Mouse (Mus musculus) forebrain, postnatal 0 days (tissue): Measurements from ENCODE around the gene Rfxank. TPM values are rescaled to one million over a fixed set of nuclear protein-coding genes. Genes with fewer than 3 reads are reported as not detected.

ENCODE experiments used
- ATAC-seq: fragments of 200-750 bp; cut with Nextera tagmentation; 2 replicates; pipeline ENCODE4 v1.8.0; 2017; ENCODE audit warnings: mild to moderate bottlenecking, moderate library complexity
- DNase-seq: peaks from one replicate; pipeline ENCODE4 v3.0.0-alpha.2; 2015
- H3K27ac ChIP-seq: fragments of 300-500 bp; sonication (generic); 2 replicates; pipeline ENCODE4 v1.5.1; 2014; ENCODE audit warnings: low read depth, mild to moderate bottlenecking, antibody characterized with exemption, low read length, moderate library complexity, mixed read lengths
- H3K27me3 ChIP-seq: fragments of 300-500 bp; sonication (generic); 2 replicates; pipeline ENCODE4 v1.6.1; 2014; ENCODE audit warnings: mild to moderate bottlenecking, low read length, mixed read lengths; ENCODE audit not compliant: insufficient read depth
- H3K36me3 ChIP-seq: fragments of 300-500 bp; sonication (generic); 2 replicates; pipeline ENCODE4 v1.6.1; 2014; ENCODE audit warnings: mild to moderate bottlenecking, moderate library complexity; ENCODE audit not compliant: insufficient read depth
- H3K4me1 ChIP-seq: fragments of 300-500 bp; sonication (generic); 2 replicates; pipeline ENCODE4 v1.6.1; 2014; ENCODE audit warnings: antibody characterized with exemption; ENCODE audit not compliant: insufficient read depth
- H3K4me2 ChIP-seq: fragments of 300-500 bp; sonication (generic); 2 replicates; pipeline ENCODE4 v1.6.1; 2014; ENCODE audit warnings: low read depth, mild to moderate bottlenecking, moderate library complexity
- H3K4me3 ChIP-seq: fragments of 300-500 bp; sonication (generic); 2 replicates; pipeline ENCODE4 v1.5.1; 2014; ENCODE audit warnings: low read depth, low read length, mixed read lengths
- H3K9ac ChIP-seq: fragments of 300-500 bp; sonication (generic); 2 replicates; pipeline ENCODE4 v1.6.1; 2014; ENCODE audit warnings: mild to moderate bottlenecking
- H3K9me3 ChIP-seq: fragments of 300-500 bp; sonication (generic); 2 replicates; pipeline ENCODE4 v1.6.1; 2016; ENCODE audit warnings: low read length
- CTCF ChIP-seq: sonication (generic); IDR thresholded peaks from 2 replicates; pipeline ENCODE4 v1.5.1; 2016; ENCODE audit warnings: antibody characterized with exemption, control low read depth, low read depth
- WGBS: fragments of 180-500 bp; shearing (Covaris S2); extraction: QIAGEN DNeasy Blood & Tissue Kit; methylation state at CpG from one replicate; pipeline ENCODE4 v1.1.7; 2014; 5-methylcytosine and 5-hydroxymethylcytosine counted together
- polyA plus RNA-seq: library from polyadenylated mRNA; unstranded; fragments of >200 nt; fragmentation: Nextera tagmentation; extraction: Ambion mirVana; gene quantifications from 2 replicates; pipeline ENCODE4 v1.2.1, GENCODE M21; 2015
- total RNA-seq: library from RNA; depleted of rRNA; stranded (reverse); fragments of >200 nt; gene quantifications from 2 replicates; pipeline ENCODE4 v1.2.3, GENCODE M21; 2014

Gene Rfxank
- total and polyA plus RNA-seq, 2 experiments from 2014 or later, result 7.9 to 10.2 TPM

DNA sequence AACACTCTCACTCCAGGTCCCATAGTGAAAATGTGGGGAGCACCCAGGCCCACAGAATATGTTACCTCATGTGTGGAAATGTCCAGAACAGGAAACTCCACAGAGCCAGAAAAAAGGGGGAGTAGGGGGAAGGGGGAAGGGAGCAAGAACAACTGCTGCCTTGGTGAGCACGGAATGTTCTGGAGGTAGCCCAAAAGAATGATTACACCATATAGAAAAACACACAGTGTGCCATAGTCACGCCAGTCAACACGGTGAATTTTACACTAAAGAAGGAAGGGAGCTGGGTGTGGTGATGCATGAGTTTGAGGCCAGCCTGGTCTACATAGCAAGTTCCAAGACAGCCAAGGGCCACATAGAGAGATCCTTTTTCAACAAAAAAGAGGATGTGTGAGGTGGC lies 24.4 kb upstream of the Rfxank start:
- Histone ChIP-seq H3K4me3 (no peak overlapping the region), H3K27ac (no peak overlapping the region), H3K4me2 (no peak overlapping the region), H3K36me3 (no peaks in the 10 kb centered on the region), H3K4me1 (no peaks in the 10 kb centered on the region), H3K27me3 (no peaks in the 10 kb centered on the region), H3K9me3 (no peaks in the 10 kb centered on the region), H3K9ac (no peak overlapping the region)
- ATAC-seq (no peak), DNase-seq (no peak)
- TF ChIP-seq CTCF, result no peak
- 80% methylated on average over 3 of the region's 3 CpGs for WGBS

DNA sequence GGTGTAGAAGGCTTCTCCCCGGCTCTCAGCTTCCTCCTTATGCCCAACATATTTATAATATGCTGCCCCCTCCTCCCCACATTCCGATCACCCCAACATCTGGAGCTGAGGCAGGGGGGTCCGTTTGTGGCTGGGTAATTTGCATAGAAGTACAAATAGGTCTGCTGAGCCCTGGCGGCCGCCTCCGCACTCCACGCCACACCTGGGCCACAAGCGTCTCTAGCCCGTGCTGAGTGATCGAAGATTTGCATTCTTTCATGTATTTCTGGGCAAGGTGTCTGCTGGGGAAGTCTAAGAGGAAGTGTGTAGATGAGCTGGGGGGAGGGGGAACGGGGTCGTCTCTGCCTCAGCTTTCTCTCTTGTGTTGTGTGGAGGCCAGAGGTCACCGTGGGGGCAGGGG lies 21.1 kb upstream of the Rfxank start:
- H3K27me3 ChIP-seq, result no peaks in the 10 kb centered on the region
- no peak for ATAC-seq

DNA sequence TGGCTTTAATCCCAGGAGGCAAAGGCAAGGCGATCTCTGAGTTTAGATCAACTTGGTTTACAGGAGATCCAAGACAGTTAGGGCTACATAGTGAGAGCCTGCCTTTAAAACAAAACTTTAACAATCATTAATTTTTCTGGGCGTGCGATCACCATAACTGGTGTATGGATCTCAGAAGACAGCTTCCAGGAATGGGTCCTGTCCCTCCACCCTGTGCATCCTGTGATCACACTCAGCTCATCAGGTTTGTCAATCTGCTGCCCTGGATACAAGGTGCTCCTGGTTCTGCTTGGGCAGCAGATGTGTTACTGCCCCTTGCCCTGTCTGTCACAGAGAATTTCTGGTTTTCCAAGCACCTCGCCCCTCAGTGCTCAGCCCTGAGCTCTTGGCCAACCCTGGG lies 20.3 kb upstream of the Rfxank start:
- no peaks in the 10 kb centered on the region for H3K36me3 ChIP-seq
- no peak for TF ChIP-seq CTCF
- no peak for ATAC-seq
- WGBS, result 83% methylated on average over 4 of the region's 4 CpGs
- no peak overlapping the region for H3K9ac ChIP-seq
- no peak for DNase-seq
- H3K27ac ChIP-seq, result no peak overlapping the region
- H3K4me1 ChIP-seq, result no peaks in the 10 kb centered on the region
- no peaks in the 10 kb centered on the region for H3K27me3 ChIP-seq
- H3K4me2 ChIP-seq, result no peak overlapping the region
- no peaks in the 10 kb centered on the region for H3K9me3 ChIP-seq
- H3K4me3 ChIP-seq, result no peak overlapping the region

More for the DNA sequence above, 21.1 kb upstream of the Rfxank start:
- no peak overlapping the region for H3K4me2 ChIP-seq
- H3K36me3 ChIP-seq, result no peaks in the 10 kb centered on the region
- WGBS, result 70% methylated on average over 13 of the region's 13 CpGs
- H3K4me1 ChIP-seq, result no peaks in the 10 kb centered on the region
- no peak overlapping the region for H3K4me3 ChIP-seq
- no peak overlapping the region for H3K9ac ChIP-seq
- no peak overlapping the region for H3K27ac ChIP-seq
- no peak for TF ChIP-seq CTCF
- H3K9me3 ChIP-seq, result no peaks in the 10 kb centered on the region
- DNase-seq, result no peak

DNA sequence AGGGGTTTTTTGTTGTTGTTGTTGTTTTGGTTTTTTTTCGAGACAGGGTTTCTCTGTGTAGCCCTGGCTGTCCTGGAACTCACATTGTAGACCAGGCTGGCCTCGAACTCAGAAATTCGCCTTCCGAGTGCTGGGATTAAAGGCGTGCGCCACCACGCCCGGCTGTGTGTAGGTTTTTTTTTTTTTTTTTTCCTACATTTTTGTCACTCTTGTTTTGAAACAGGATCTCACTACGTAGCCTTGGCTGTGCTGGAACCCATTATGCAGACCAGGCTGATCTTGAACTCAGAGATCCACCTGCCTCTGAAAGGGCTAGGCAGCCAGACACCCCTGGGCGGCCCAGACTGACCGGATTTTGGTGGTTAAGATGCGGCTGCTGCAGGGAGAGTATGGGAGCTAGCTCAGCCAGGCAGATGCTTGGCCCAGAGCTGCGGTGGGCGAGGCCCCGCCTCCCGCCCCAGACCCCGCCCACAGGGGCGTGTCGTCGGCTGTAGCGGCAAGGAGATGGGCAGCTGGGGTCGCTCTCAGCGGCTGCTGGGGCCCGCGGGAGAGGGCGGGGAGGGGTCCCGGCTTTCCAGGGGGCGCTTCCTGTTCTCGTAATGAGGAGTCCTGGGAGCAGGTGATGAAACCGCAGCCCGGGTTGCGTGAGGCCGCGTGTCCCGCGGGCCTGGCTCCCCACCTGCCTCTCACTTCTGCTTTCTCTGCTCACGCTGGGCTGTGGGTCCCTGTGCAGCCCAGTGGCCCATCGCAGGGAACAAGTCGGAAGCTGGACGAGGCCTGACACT lies 19.3 kb upstream of the Rfxank start:
- WGBS, result 13% methylated on average over 36 of the region's 40 CpGs
- no peaks in the 10 kb centered on the region for H3K4me1 ChIP-seq
- DNase-seq, result peak; percentile 87
- H3K4me2 ChIP-seq, result peak overlapping the region; percentile 73
- peak; percentile 97 for ATAC-seq
- H3K27ac ChIP-seq, result no peak overlapping the region
- peak; percentile 20; the same call in 1 of the 2 replicates for TF ChIP-seq CTCF
- no peaks in the 10 kb centered on the region for H3K27me3 ChIP-seq
- peak overlapping the region; percentile 47 for H3K4me3 ChIP-seq
- no peaks in the 10 kb centered on the region for H3K9me3 ChIP-seq
- peak overlapping the region; percentile 61 for H3K9ac ChIP-seq
- H3K36me3 ChIP-seq, result no peaks in the 10 kb centered on the region

DNA sequence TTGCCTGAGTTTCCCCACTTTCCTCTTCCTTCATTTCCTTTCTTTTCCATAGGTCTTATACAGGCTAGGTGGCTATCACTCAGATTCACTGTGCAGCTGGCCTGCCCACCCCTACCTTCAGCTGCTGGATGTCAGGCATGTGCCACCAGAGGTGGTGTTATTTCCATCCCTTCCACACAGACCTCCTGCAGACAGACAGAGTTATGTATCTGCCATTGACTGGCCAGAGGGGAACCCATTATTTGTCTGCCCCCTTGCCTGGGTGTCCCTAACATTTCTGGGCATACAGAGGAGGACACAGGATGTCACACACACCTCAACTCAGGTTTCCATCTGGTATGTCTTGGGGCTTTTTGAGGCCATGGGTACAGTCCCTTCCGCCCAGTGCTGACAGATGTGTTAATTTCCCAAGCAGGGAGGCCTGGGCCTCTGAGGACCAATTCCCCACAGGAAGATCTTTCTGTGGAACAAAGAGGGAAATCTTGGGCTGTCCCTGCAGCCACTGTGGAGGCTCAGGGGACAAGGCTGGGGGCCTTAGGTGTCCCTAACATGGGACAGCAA lies 18.4 kb upstream of the Rfxank start:
- ATAC-seq (no peak), DNase-seq (no peak)
- no peak overlapping the region for H3K27ac ChIP-seq
- H3K27me3 ChIP-seq, result no peaks in the 10 kb centered on the region
- H3K36me3 ChIP-seq, result no peaks in the 10 kb centered on the region
- H3K4me1 ChIP-seq, result no peaks in the 10 kb centered on the region
- no peak overlapping the region for H3K4me2 ChIP-seq
- WGBS, result 94% methylated on average over 1 of the region's 1 CpGs
- H3K9me3 ChIP-seq, result no peaks in the 10 kb centered on the region
- no peak for TF ChIP-seq CTCF
- H3K9ac ChIP-seq, result no peak overlapping the region
- H3K4me3 ChIP-seq, result no peak overlapping the region

DNA sequence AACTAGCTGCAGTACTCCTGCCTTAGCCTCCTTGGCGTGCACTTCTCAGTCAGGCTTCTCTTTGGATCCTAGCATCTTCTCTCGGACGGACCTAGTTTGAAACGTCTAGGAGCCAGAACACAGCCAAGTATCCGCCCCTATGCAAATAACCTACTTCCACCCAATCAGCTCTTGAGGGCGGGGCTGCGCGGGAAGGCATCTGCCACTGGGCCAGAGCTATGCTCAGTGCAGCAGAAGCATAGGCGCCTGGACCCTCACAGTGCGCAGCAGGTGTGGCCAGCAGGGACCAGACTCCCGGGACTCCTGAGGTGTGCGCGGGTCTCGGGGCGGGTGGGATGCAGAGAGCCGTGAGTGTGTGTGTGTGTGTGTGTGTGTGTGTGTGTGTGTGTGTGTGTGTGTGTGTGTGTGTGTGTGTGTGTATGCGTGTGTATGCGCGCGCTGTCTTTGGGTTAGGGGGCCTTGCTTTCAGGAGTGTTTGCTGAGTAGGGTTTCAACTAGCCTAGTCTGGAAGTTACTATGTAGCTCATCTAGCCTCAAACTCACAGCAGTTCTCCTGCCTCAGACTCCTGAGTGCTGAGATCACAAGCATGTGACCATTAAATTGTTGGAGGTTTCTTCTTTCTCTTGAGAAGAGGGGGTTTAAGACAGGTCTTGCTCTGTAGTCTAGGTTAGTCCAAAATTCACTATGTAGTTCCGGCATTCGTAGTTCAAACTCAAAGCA lies 13.7 kb upstream of the Rfxank start:
- WGBS, result 17% methylated on average over 22 of the region's 22 CpGs
- no peak overlapping the region; the same call in 1 of the 2 replicates for H3K4me3 ChIP-seq
- peak; percentile 96 for ATAC-seq

DNA sequence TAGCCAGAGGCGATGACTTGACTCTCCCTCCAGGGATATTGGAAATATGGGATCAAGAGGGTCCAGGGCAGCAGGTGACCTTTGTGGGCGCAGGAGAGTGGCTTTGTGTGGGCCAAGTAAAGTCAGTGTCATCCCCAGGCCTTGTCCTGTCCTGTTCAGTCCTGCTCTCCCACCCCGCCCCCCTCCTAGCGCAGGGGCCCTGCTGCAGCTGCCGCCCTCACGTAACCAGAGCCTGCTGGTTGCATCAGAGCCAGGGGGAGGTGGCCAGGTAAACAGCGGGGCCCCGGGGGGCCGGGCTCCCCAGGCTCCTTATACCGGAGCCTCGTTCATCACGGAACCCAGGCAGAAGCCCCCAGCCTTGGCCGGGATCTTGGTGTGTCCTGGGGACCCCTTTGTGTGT lies 11.2 kb upstream of the Rfxank start:
- Histone ChIP-seq H3K4me2 (no peak overlapping the region), H3K27me3 (no peaks in the 10 kb centered on the region), H3K36me3 (peaks cover 19% of the 10 kb centered on the region), H3K4me3 (no peak overlapping the region), H3K27ac (no peak overlapping the region), H3K4me1 (no peaks in the 10 kb centered on the region), H3K9ac (no peak overlapping the region), H3K9me3 (no peaks in the 10 kb centered on the region)
- WGBS, result 20% methylated on average over 13 of the region's 13 CpGs
- no peak for TF ChIP-seq CTCF
- DNase-seq, result no peak
- no peak for ATAC-seq

More for the DNA sequence above, 13.7 kb upstream of the Rfxank start:
- Histone ChIP-seq H3K4me2 (peak overlapping the region; percentile 36), H3K9ac (no peak overlapping the region), H3K27me3 (no peaks in the 10 kb centered on the region), H3K9me3 (no peaks in the 10 kb centered on the region), H3K27ac (no peak overlapping the region), H3K4me1 (no peaks in the 10 kb centered on the region), H3K36me3 (no peaks in the 10 kb centered on the region)
- DNase-seq, result peak; percentile 78
- TF ChIP-seq CTCF, result no peak
